Mouse (Mus musculus): ENCODE results near the gene Kcnip1.

GRCm38 (mm10) chr11:33962688-33963407, 30.1 kb downstream of the Kcnip1 start, which contains the start of gene Kcnmb1:
- TF ChIP-seq EP300 (optimal IDR thresholded peaks at IDR 0.05) (no peak), CTCF (IDR thresholded peaks at IDR 0.05; ENCODE audit: low read depth) (no peak)

Measured in stomach, postnatal 0 days (tissue).